In genomic region chr10:92336949-92337348, GRCm38 (mm10) we compare ENCODE assay signal across 25 mouse cellular contexts.
"Had no signal": no experiment of that assay in that cellular context is flagged by ENCODE, and none has a peak within 500 bp of the region (broad histone marks: within the 10 kb centered on the region; RNA-seq: fewer than 3 reads in every experiment).

No protein-coding gene starts in this region.

- H3K4me1 ChIP-seq: liver, embryonic 12.5 days had no signal

- H3K4me2 ChIP-seq: heart, embryonic 12.5 days; hindbrain, embryonic 13.5 days; hindbrain, embryonic 15.5 days; kidney, embryonic 15.5 days; limb, embryonic 13.5 days; limb, embryonic 15.5 days; liver, embryonic 12.5 days had no signal

- H3K36me3 ChIP-seq: heart, embryonic 10.5 days; heart, embryonic 12.5 days; hindbrain, embryonic 13.5 days; hindbrain, embryonic 15.5 days; kidney, embryonic 15.5 days; limb, embryonic 13.5 days; limb, embryonic 15.5 days; liver, embryonic 12.5 days had no signal

- H3K9ac ChIP-seq: heart, embryonic 12.5 days; hindbrain, embryonic 13.5 days; hindbrain, embryonic 15.5 days; kidney, embryonic 15.5 days; limb, embryonic 13.5 days; limb, embryonic 15.5 days; liver, embryonic 12.5 days; liver, embryonic 14.5 days had no signal

- DNase-seq: gastrocnemius, postnatal 14 days; gastrocnemius, postnatal 36 days; heart, adult 2 months; heart, postnatal 10 days; heart, postnatal 36 days; kidney, adult 11 months; kidney, adult 2 months; kidney, adult 9 months; kidney, postnatal 14 days; kidney, postnatal 36 days; layer of hippocampus, adult 9-11 months; layer of hippocampus, postnatal 36 days; left cerebral cortex, postnatal 4 days had no signal

- ATAC-seq: intestine, embryonic 16.5 days; liver, embryonic 12.5 days had no signal

- H3K27ac ChIP-seq: heart, adult 2 months; heart, embryonic 10.5 days; hindbrain, embryonic 13.5 days; hindbrain, embryonic 15.5 days; hindbrain, postnatal 0 days; kidney, embryonic 15.5 days; kidney, postnatal 0 days; limb, embryonic 13.5 days; limb, embryonic 15.5 days; liver, embryonic 12.5 days; liver, embryonic 14.5 days had no signal

- H3K9me3 ChIP-seq: heart, embryonic 10.5 days; heart, embryonic 12.5 days; hindbrain, embryonic 13.5 days; hindbrain, embryonic 15.5 days; kidney, embryonic 15.5 days; limb, embryonic 13.5 days; limb, embryonic 15.5 days; liver, embryonic 12.5 days had no signal

- H3K27me3 ChIP-seq: heart, embryonic 12.5 days; hindbrain, embryonic 13.5 days; hindbrain, embryonic 15.5 days; kidney, embryonic 15.5 days; limb, embryonic 13.5 days; limb, embryonic 15.5 days; liver, embryonic 12.5 days had no signal

- H3K4me3 ChIP-seq: heart, adult 2 months; heart, embryonic 10.5 days; heart, embryonic 12.5 days; hindbrain, embryonic 13.5 days; hindbrain, embryonic 15.5 days; kidney, embryonic 15.5 days; limb, embryonic 13.5 days; limb, embryonic 15.5 days; liver, embryonic 12.5 days had no signal
